Mouse (Mus musculus): ENCODE results near the gene Lima1. TPM values are rescaled to one million over a fixed set of nuclear protein-coding genes. Genes with fewer than 3 reads are reported as not detected.
"Not testable (repeated sequence)": the region's sequence is repeated elsewhere in the genome, so short reads cannot be mapped to it uniquely, and the experiment has no call there.

The Lima1 gene
- polyA plus RNA-seq, 1 experiment = 104 TPM

GRCm38 (mm10) chr15:99791003-99791402 lies 84.3 kb downstream of the Lima1 start:
- no peak overlapping the region for H3K4me3 ChIP-seq (ENCODE audit: low read depth, low read length)
- H3K9ac ChIP-seq (ENCODE audit: low read depth, poor library complexity, severe bottlenecking) = no peak overlapping the region
- H3K4me1 ChIP-seq (ENCODE audit: control insufficient read depth, insufficient read depth, low read length) = no peaks in the 10 kb centered on the region
- no peaks in the 10 kb centered on the region for H3K9me3 ChIP-seq (replicated peaks; ENCODE audit: control insufficient read depth, insufficient read depth, low read length, poor library complexity, severe bottlenecking)
- peaks cover 6% of the 10 kb centered on the region; the same call in 1 of the 2 replicates for H3K36me3 ChIP-seq (ENCODE audit: control insufficient read depth, insufficient read depth, low read length, poor library complexity, severe bottlenecking)
- TF ChIP-seq EP300 (IDR thresholded peaks at IDR 0.05; ENCODE audit: insufficient read depth, low read depth, low read length) = no peak
- TF ChIP-seq POLR2A (IDR thresholded peaks at IDR 0.05; ENCODE audit: insufficient read depth, low read length) = no peak
- no peak for TF ChIP-seq CTCF (IDR thresholded peaks at IDR 0.05; ENCODE audit: low read depth, low read length)
- no peaks in the 10 kb centered on the region for H3K27me3 ChIP-seq (ENCODE audit: control insufficient read depth, insufficient read depth, low read length, poor library complexity, severe bottlenecking)
- no peak overlapping the region for H3K27ac ChIP-seq (ENCODE audit: insufficient read depth, low read length)

GRCm38 (mm10) chr15:99790464-99790863 lies 84.8 kb downstream of the Lima1 start:
- Histone ChIP-seq H3K4me3 (ENCODE audit: low read depth, low read length) (no peak overlapping the region), H3K9ac (ENCODE audit: low read depth, poor library complexity, severe bottlenecking) (no peak overlapping the region), H3K27me3 (ENCODE audit: control insufficient read depth, insufficient read depth, low read length, poor library complexity, severe bottlenecking) (no peaks in the 10 kb centered on the region), H3K4me1 (ENCODE audit: control insufficient read depth, insufficient read depth, low read length) (no peaks in the 10 kb centered on the region), H3K36me3 (ENCODE audit: control insufficient read depth, insufficient read depth, low read length, poor library complexity, severe bottlenecking) (peaks cover 6% of the 10 kb centered on the region; the same call in 1 of the 2 replicates), H3K9me3 (replicated peaks; ENCODE audit: control insufficient read depth, insufficient read depth, low read length, poor library complexity, severe bottlenecking) (no peaks in the 10 kb centered on the region), H3K27ac (ENCODE audit: insufficient read depth, low read length) (no peak overlapping the region)
- no peak for TF ChIP-seq POLR2A (IDR thresholded peaks at IDR 0.05; ENCODE audit: insufficient read depth, low read length)
- no peak for TF ChIP-seq EP300 (IDR thresholded peaks at IDR 0.05; ENCODE audit: insufficient read depth, low read depth, low read length)
- TF ChIP-seq CTCF (IDR thresholded peaks at IDR 0.05; ENCODE audit: low read depth, low read length) = no peak

- Histone ChIP-seq H3K4me3 (ENCODE audit: low read depth, low read length) (no peak overlapping the region), H3K9me3 (replicated peaks; ENCODE audit: control insufficient read depth, insufficient read depth, low read length, poor library complexity, severe bottlenecking) (no peaks in the 10 kb centered on the region), H3K36me3 (ENCODE audit: control insufficient read depth, insufficient read depth, low read length, poor library complexity, severe bottlenecking) (peaks cover 4% of the 10 kb centered on the region; the same call in 1 of the 2 replicates), H3K9ac (ENCODE audit: low read depth, poor library complexity, severe bottlenecking) (no peak overlapping the region), H3K27me3 (ENCODE audit: control insufficient read depth, insufficient read depth, low read length, poor library complexity, severe bottlenecking) (no peaks in the 10 kb centered on the region), H3K4me1 (ENCODE audit: control insufficient read depth, insufficient read depth, low read length) (no peaks in the 10 kb centered on the region), H3K27ac (ENCODE audit: insufficient read depth, low read length) (no peak overlapping the region)
- no peak for TF ChIP-seq POLR2A (IDR thresholded peaks at IDR 0.05; ENCODE audit: insufficient read depth, low read length)
- TF ChIP-seq EP300 (IDR thresholded peaks at IDR 0.05; ENCODE audit: insufficient read depth, low read depth, low read length) = no peak
- TF ChIP-seq CTCF (IDR thresholded peaks at IDR 0.05; ENCODE audit: low read depth, low read length) = no peak
Observed at GRCm38 (mm10) chr15:99787625-99788120, 87.6 kb downstream of the Lima1 start.

- Histone ChIP-seq H3K27me3 (ENCODE audit: control insufficient read depth, insufficient read depth, low read length, poor library complexity, severe bottlenecking) (no peaks in the 10 kb centered on the region), H3K36me3 (ENCODE audit: control insufficient read depth, insufficient read depth, low read length, poor library complexity, severe bottlenecking) (peaks cover 7% of the 10 kb centered on the region), H3K9me3 (replicated peaks; ENCODE audit: control insufficient read depth, insufficient read depth, low read length, poor library complexity, severe bottlenecking) (no peaks in the 10 kb centered on the region), H3K27ac (ENCODE audit: insufficient read depth, low read length) (no peak overlapping the region), H3K9ac (ENCODE audit: low read depth, poor library complexity, severe bottlenecking) (no peak overlapping the region), H3K4me3 (ENCODE audit: low read depth, low read length) (no peak overlapping the region), H3K4me1 (ENCODE audit: control insufficient read depth, insufficient read depth, low read length) (no peaks in the 10 kb centered on the region)
- TF ChIP-seq POLR2A (IDR thresholded peaks at IDR 0.05; ENCODE audit: insufficient read depth, low read length) (no peak), EP300 (IDR thresholded peaks at IDR 0.05; ENCODE audit: insufficient read depth, low read depth, low read length) (no peak), CTCF (IDR thresholded peaks at IDR 0.05; ENCODE audit: low read depth, low read length) (no peak)
Observed at GRCm38 (mm10) chr15:99778677-99779335, 96.5 kb downstream of the Lima1 start.

GRCm38 (mm10) chr15:99778148-99778547 lies 97.1 kb downstream of the Lima1 start:
- TF ChIP-seq POLR2A (IDR thresholded peaks at IDR 0.05; ENCODE audit: insufficient read depth, low read length) = no peak
- TF ChIP-seq EP300 (IDR thresholded peaks at IDR 0.05; ENCODE audit: insufficient read depth, low read depth, low read length) = no peak
- no peak for TF ChIP-seq CTCF (IDR thresholded peaks at IDR 0.05; ENCODE audit: low read depth, low read length)
- no peak overlapping the region for H3K27ac ChIP-seq (ENCODE audit: insufficient read depth, low read length)
- no peaks in the 10 kb centered on the region for H3K4me1 ChIP-seq (ENCODE audit: control insufficient read depth, insufficient read depth, low read length)
- peaks cover 5% of the 10 kb centered on the region for H3K36me3 ChIP-seq (ENCODE audit: control insufficient read depth, insufficient read depth, low read length, poor library complexity, severe bottlenecking)
- no peaks in the 10 kb centered on the region for H3K27me3 ChIP-seq (ENCODE audit: control insufficient read depth, insufficient read depth, low read length, poor library complexity, severe bottlenecking)
- no peaks in the 10 kb centered on the region for H3K9me3 ChIP-seq (replicated peaks; ENCODE audit: control insufficient read depth, insufficient read depth, low read length, poor library complexity, severe bottlenecking)
- no peak overlapping the region for H3K9ac ChIP-seq (ENCODE audit: low read depth, poor library complexity, severe bottlenecking)
- no peak overlapping the region for H3K4me3 ChIP-seq (ENCODE audit: low read depth, low read length)

GRCm38 (mm10) chr15:99772925-99773324 lies 102.3 kb downstream of the Lima1 start:
- Histone ChIP-seq H3K27ac (ENCODE audit: insufficient read depth, low read length) (peak overlapping the region; percentile 42), H3K9me3 (replicated peaks; ENCODE audit: control insufficient read depth, insufficient read depth, low read length, poor library complexity, severe bottlenecking) (no peaks in the 10 kb centered on the region), H3K36me3 (ENCODE audit: control insufficient read depth, insufficient read depth, low read length, poor library complexity, severe bottlenecking) (no peaks in the 10 kb centered on the region), H3K4me3 (ENCODE audit: low read depth, low read length) (peak overlapping the region; percentile 44; the same call in 1 of the 2 replicates), H3K27me3 (ENCODE audit: control insufficient read depth, insufficient read depth, low read length, poor library complexity, severe bottlenecking) (no peaks in the 10 kb centered on the region), H3K4me1 (ENCODE audit: control insufficient read depth, insufficient read depth, low read length) (peaks cover 2% of the 10 kb centered on the region), H3K9ac (ENCODE audit: low read depth, poor library complexity, severe bottlenecking) (peak overlapping the region; percentile 46)
- no peak for TF ChIP-seq CTCF (IDR thresholded peaks at IDR 0.05; ENCODE audit: low read depth, low read length)
- no peak for TF ChIP-seq POLR2A (IDR thresholded peaks at IDR 0.05; ENCODE audit: insufficient read depth, low read length)
- no peak for TF ChIP-seq EP300 (IDR thresholded peaks at IDR 0.05; ENCODE audit: insufficient read depth, low read depth, low read length)

- H3K4me1 ChIP-seq (ENCODE audit: control insufficient read depth, insufficient read depth, low read length); H3K9me3 ChIP-seq (replicated peaks; ENCODE audit: control insufficient read depth, insufficient read depth, low read length, poor library complexity, severe bottlenecking); H3K36me3 ChIP-seq (ENCODE audit: control insufficient read depth, insufficient read depth, low read length, poor library complexity, severe bottlenecking); H3K27me3 ChIP-seq (ENCODE audit: control insufficient read depth, insufficient read depth, low read length, poor library complexity, severe bottlenecking): not testable (repeated sequence)
- peak within 1 kb of the TSS; percentile 92 for H3K4me3 ChIP-seq (ENCODE audit: low read depth, low read length)
- peak within 1 kb of the TSS; percentile 87 for H3K9ac ChIP-seq (ENCODE audit: low read depth, poor library complexity, severe bottlenecking)
- H3K27ac ChIP-seq (ENCODE audit: insufficient read depth, low read length) = peak within 1 kb of the TSS; percentile 42
Observed at GRCm38 (mm10) chr15:99772881-99772924, 102.6 kb downstream of the Lima1 start, which contains the start of gene Cers5. TSS of gene Cers5 (minus strand) at chr15:99772885.
